Mouse (Mus musculus) c-Kit-positive CD71-positive TER-119-positive erythroid progenitor cells, embryonic 14.5 days (primary cell): ENCODE measurements around the gene Gm20388.
A peak's percentile ranks its signal among the peaks of the same experiment; 100 is the strongest.
"Not testable (repeated sequence)": the region's sequence is repeated elsewhere in the genome, so short reads cannot be mapped to it uniquely, and the experiment has no call there.

Source experiments
- DNase-seq: peaks from one replicate; pipeline ENCODE4 v3.0.0-alpha.2; 2013; ENCODE audit warnings: low spot score

The Gm20388 gene

GRCm38 (mm10) chr8:123005805-123006204 is 3095.2 kb downstream of the Gm20388 start:
- no peak for DNase-seq

- DNase-seq, result no peak
Observed at GRCm38 (mm10) chr8:123011321-123011720, 3100.7 kb downstream of the Gm20388 start.

- DNase-seq, result no peak
Observed at GRCm38 (mm10) chr8:123014429-123014828, 3103.8 kb downstream of the Gm20388 start.

GRCm38 (mm10) chr8:123015074-123015473 is 3104.4 kb downstream of the Gm20388 start:
- DNase-seq, result no peak

GRCm38 (mm10) chr8:123017143-123017542 is 3106.5 kb downstream of the Gm20388 start:
- DNase-seq, result no peak

- DNase-seq, result no peak
Observed at GRCm38 (mm10) chr8:123018484-123019164, 3108.0 kb downstream of the Gm20388 start.

- no peak for DNase-seq
Observed at GRCm38 (mm10) chr8:123020084-123020483, 3109.4 kb downstream of the Gm20388 start.

GRCm38 (mm10) chr8:123020859-123021258 is 3110.2 kb downstream of the Gm20388 start:
- DNase-seq, result no peak

- DNase-seq, result no peak
Observed at GRCm38 (mm10) chr8:123021259-123021658, 3110.6 kb downstream of the Gm20388 start.

- no peak for DNase-seq
Observed at GRCm38 (mm10) chr8:123022727-123023126, 3112.1 kb downstream of the Gm20388 start.

GRCm38 (mm10) chr8:123024226-123024625 is 3113.6 kb downstream of the Gm20388 start:
- no peak for DNase-seq

- no peak for DNase-seq
Observed at GRCm38 (mm10) chr8:123025951-123026351, 3115.3 kb downstream of the Gm20388 start.

GRCm38 (mm10) chr8:123027786-123028185 is 3117.1 kb downstream of the Gm20388 start:
- DNase-seq, result no peak

GRCm38 (mm10) chr8:123030091-123030490 is 3119.4 kb downstream of the Gm20388 start:
- DNase-seq, result not testable (repeated sequence)

GRCm38 (mm10) chr8:123031321-123031978 is 3120.8 kb downstream of the Gm20388 start:
- DNase-seq, result no peak

- no peak for DNase-seq
Observed at GRCm38 (mm10) chr8:123032730-123033129, 3122.1 kb downstream of the Gm20388 start.

GRCm38 (mm10) chr8:123033431-123033830 is 3122.8 kb downstream of the Gm20388 start:
- no peak for DNase-seq

GRCm38 (mm10) chr8:123034171-123034570 is 3123.5 kb downstream of the Gm20388 start:
- no peak for DNase-seq

GRCm38 (mm10) chr8:123036956-123037355 is 3126.3 kb downstream of the Gm20388 start:
- DNase-seq, result peak; percentile 67

GRCm38 (mm10) chr8:123037487-123037886 is 3126.8 kb downstream of the Gm20388 start:
- no peak for DNase-seq

GRCm38 (mm10) chr8:123038351-123038750 is 3127.7 kb downstream of the Gm20388 start:
- DNase-seq, result no peak

- no peak for DNase-seq
Observed at GRCm38 (mm10) chr8:123039376-123040109, 3128.9 kb downstream of the Gm20388 start.

- DNase-seq, result no peak
Observed at GRCm38 (mm10) chr8:123040110-123040650, 3129.5 kb downstream of the Gm20388 start.
